Mouse (Mus musculus) right cerebral cortex, postnatal 14 days (tissue): ENCODE measurements around the gene Plekhm1.
A peak's percentile ranks its signal among the peaks of the same experiment; 100 is the strongest.
"Not testable (repeated sequence)": the region's sequence is repeated elsewhere in the genome, so short reads cannot be mapped to it uniquely, and the experiment has no call there.

ENCODE experiments used
- DNase-seq: peaks from one replicate; pipeline ENCODE4 v3.0.0; 2022

Gene Plekhm1

DNA sequence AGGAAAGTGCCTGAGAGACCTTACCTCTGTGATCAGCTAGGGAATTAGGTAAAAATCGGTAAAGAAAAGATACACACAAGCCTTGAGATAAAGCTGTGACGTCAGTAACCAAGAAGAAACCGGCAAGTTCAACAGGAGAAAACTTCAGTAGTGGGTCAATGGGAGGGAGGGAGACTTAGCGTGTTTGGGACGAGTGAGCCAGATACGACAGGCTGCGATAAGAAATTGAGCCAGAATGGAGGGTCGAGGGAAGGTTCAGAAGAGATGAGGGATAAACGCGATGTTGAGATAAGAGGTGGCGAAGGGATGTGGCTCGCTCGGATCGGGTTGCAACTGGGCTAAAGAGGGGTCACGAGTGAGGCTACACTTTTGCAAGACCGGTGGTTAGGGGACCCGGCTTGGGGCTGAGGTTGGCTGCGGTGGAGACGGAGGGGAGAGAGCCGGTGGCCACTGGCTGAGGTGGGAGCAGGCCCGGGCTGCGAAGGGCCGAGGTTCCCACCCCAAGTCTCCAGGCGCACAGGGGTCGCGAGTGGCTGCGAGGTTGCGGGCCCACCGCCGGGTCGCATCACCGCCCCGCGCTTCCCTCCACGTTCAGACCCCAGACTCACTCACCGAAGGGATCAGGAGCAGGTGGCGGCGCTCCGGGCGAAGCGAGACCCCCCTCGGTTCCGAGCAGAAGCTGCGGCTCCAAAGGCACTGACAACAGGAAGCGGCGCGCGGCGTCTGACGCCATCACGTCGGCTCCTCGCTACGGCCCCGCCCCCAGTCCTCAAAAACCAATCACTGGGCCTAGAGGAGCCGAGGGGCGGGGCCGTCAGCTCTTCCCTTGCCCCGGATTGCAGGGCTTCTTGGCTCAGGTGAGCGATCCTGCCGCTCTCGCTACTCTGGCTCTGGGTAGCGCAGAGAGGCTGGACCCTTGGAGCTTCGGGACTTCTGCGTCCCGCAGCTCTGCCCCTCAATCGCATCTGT, at the start of gene Plekhm1:
Gene Plekhm1 (minus strand): TSS at position 707 of the 969 bp plus-strand sequence.
- peak; percentile 96 for DNase-seq

DNA sequence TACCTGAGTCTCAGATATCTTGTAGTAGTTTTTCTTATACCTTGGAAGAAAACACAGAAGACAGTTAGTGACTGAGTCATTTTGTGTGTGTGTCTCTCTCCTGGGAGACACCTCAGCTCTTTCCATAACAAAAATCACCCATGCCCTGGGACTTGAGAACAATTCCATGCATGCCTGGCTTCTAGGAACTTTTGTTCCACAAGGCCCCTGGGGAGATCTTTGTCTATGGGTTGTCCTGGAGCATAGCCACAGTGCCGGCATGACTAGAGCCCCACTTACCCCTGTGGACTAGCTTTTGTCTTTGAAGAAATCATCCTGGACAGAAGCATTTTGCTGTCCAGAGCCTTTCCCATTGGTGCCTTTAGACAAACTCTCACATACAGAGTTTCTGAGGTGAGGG, 38.6 kb upstream of the Plekhm1 start:
- not testable (repeated sequence) for DNase-seq

DNA sequence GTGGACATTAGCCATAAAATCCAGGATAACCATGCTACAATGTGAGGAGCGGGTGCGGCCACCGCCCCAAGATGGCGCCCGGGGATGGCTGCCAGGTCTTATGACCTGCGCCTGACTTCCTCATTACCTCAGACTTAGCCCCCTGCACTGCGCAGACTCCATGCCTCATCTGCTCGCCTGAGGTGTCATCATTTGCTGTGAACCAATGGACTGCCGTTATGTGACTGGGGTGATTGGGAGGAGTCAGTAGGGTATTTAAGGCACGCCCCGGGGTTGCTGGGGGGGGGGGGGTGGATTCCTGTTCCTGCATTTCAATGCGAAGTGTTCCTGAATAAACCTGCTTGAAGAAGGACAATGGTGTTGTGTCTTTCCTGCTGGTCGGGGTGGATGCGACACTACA, 37.2 kb upstream of the Plekhm1 start:
- not testable (repeated sequence) for DNase-seq

DNA sequence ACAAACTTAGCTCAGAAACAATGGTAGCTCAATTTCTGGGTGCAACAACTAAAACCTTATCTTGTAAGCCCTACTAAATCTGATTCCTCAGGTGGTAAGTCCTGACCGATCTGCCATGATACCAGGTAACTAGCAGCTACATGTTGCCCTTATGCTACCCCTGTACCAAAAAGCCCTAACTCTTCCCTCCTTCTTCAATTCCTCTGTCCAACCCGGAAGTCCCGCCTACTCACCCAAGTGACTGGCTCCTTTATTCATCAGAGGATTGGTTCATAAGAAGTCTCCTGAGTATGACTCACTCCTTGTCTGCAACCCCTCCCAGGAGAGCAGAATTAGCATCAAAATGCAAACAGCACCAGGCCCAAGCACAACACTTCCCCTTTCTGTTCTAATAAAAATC, 31.2 kb upstream of the Plekhm1 start:
- no peak for DNase-seq

DNA sequence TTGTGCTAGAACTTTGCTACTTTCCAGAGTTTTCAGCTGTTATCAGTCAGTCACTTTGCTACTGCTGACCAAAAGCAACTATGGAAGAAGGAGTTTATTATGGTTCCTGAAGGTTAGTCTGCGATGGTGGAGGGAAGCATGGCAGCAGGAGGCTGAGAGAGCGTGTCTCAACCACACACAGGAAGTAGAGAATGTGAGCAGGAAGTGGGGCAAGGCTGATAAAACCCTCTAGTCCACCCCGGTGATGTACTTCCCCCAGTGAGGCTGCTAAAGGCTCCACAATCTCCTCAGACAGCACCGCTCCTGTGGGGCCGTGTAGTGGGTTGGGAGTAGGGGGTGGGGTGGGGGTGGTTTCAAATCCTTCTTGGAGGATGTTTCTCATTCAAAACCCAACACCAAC, 23.8 kb upstream of the Plekhm1 start:
- no peak for DNase-seq

DNA sequence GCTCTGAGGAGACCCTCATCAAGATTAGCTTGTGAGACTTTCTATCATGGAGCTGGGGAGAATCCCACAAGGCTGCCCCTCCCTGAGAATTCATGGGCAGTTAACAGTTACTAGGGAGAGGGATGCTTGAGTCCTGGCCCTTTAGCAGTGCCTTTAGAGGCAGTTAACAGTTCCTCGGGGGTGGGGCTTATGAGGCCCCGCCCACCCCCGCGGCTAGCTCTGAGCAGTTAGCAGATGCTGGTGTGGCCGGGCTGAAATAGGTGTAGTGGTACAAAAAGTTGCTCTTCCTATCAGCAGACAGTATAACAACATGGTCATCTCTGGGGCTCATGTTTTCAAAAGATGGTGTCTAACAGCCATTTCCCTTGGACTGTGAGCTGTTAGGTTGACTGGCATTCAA, 12.5 kb upstream of the Plekhm1 start:
- no peak for DNase-seq

DNA sequence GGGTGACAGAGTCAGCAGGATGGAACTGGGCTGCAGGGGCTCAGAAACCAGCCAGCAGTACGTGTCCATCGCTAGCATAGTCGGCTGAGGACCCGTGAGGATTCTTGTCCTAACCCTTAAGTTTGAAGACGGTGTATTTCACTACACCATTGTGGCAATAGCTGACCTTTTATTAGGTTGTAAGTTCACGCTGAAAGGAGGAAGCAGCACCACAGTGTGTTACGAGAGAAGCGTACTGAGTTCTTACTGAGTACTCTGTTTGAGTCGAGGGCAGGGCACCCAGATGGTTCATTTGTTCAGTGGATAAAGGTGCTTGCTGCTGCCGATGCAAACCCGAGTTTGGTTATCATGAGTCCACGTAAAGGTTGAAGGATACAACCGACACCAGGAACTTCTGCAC, 7.2 kb upstream of the Plekhm1 start:
- no peak for DNase-seq

DNA sequence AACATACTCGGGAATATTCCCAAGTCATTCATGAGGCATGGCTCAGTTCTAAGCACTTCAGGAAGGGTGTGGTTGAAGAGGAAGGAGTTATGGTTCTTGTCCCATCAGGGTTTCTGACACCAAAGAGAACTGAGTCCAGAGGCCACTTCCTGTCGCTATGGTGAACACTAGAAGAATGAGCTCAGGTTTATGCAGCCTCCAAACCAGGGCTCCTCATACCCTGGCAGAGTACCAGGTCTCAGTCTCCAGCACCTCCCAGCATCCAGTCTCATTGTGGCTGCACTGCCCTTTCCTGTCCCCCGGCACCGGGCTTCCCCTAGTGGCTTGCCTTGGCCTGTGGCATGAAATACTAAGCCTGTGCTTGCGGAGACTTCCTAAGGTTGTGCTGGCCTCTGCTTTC, 6.7 kb upstream of the Plekhm1 start:
- DNase-seq: no peak

DNA sequence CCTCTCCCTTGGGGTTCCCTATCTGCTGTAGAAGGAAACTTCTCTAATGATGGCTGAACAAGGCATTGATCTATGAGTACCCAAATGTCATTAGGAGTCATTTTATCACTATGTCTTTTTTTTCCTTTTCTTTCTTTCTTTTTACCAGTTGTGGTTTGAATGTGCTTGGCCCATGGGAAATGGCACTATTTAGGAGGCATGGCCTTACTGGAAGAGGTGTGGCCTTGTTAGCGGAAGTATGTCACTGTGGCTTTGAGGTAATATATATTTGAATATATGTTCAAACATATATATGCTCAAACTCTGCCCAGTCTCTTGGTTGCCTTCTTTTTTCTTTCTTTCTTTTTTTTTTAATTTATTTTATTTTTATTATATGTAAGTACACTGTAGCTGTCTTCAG, 1.0 kb upstream of the Plekhm1 start:
- no peak for DNase-seq

DNA sequence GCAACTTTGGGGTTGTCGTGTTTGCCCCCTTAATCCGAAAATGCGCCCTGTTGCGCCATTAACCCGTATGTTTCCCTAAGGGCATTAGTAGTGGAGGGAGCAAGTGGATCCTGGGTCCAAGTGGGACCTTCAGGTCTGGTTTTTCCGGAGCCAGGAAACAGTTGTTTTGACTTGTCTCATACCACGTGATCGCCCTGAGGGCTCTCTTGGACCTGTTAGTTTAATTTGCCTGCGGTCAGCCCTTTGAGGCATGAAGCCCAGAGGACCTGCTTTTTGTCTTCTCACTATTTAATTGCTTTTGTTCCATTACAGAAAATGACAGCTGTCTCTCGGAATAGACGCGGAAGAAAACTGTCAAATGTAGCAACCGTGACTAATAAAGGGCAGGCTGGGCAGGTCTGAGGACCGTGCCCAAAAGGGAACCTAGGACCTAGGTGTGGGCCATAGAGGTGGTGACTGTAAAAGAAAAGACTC, 500 bp upstream of the Plekhm1 start:
- no peak for DNase-seq

DNA sequence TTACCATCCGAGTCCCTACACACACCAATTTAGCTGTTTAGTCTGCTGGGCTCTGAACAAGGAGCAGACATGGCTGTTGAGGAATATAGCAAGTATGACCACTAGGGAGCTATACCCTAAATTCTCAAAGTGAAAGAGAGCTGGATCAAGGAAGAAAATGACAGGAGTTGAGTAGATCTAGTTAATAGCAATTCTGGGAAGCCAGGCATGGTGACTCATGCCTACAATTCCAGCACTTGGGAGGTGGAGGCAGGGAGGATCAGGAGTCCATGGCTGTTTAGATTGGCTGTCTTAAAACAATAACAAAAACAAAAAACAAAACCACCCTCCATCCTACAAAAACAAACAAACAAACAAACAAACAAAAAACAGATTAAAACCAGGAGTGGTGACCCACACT, 1.2 kb downstream of the Plekhm1 start:
- no peak for DNase-seq

DNA sequence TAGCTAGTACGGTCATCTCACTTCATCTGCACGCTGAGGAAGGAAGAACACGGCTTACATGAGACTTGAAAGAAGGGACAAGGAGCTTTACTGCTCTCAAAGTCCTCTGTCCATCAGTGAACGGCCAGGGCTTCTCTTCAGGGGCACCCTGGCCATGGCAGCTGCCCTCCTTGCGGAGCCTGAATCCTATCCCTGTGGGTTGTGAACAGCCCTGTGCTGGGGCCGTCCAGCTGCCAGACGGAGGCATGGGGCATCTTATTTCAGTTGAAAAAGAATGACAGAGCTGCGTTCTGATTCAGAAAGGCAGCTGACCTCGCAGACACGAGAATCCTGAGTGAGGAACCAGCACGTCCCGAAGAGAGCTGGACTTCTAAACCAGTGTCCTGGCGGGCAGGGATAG, 3.6 kb downstream of the Plekhm1 start:
- DNase-seq: no peak

DNA sequence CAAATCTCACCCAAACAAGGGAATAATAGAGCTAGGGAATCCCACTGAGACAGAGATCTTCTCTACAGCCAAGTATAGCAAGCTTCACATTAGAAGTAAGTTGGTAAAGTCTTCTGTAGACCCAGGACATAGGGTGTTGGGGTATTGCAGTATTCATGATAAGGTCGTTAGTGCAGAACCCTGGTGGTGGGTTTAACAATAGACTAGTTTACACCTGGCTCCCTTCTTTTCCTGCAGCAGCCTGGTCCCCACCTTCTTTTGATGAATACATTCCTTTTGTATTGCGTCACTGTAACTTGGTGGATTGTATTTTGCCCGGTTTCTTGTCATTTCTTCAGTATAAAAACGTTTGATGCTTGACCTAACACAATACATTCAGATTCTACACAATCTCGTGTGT, 5.4 kb downstream of the Plekhm1 start:
- DNase-seq: not testable (repeated sequence)

DNA sequence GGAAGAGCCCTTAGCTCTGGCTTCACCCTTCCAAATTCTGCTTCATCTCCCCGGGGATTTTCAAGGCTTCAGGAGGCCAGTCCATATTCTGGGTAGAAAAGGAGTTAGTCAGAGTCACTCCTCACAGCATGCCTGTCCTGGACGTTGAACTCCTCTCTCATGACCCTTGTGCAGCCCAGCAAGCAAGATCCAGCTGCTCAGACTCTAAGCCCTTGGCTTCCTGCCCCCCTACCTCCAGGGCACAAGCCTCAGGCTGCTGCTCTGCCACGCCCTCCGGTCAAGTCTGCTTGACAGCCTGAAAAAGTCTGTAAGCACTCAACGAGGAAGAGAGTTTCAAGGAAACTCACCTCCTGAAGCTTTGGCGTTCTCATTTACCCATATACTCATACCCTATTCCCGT, 5.9 kb downstream of the Plekhm1 start:
- no peak for DNase-seq

DNA sequence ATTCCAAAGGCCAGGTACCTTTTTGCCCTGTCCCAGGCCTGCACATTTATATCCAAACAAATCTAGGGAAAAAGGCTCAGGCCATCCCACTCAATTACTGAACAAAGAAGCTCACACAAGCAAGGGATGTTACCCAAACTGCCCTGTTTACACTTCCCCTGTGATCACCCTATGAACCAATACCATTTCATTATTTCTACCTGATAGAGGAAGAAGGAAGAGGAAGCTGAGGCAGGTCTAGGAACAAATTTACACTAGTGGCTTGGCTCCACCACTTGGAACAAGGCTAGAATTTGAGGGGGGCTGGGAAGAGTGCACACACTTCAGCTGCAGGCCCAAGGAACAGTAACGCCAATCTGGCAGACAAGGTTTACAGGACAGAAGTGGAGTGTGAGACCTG, 6.7 kb downstream of the Plekhm1 start:
- DNase-seq: no peak

DNA sequence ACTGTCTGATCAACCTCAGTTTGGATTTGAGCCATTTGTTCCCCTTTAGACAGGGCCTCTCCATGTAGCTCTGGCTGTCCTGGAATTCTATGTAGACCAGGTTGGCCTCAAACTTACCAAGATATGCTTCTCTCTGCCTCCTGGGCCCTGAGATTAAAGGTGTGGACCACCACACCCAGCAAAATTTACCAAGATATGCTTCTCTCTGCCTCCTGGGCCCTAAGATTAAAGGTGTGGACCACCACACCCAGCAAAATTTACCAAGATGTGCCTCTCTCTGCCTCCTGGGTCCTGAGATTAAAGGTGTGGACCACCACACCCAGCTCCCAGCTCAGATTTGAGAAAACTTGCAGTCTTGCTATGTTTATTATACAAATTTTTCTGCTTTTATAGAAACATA, 7.9 kb downstream of the Plekhm1 start:
- no peak for DNase-seq

DNA sequence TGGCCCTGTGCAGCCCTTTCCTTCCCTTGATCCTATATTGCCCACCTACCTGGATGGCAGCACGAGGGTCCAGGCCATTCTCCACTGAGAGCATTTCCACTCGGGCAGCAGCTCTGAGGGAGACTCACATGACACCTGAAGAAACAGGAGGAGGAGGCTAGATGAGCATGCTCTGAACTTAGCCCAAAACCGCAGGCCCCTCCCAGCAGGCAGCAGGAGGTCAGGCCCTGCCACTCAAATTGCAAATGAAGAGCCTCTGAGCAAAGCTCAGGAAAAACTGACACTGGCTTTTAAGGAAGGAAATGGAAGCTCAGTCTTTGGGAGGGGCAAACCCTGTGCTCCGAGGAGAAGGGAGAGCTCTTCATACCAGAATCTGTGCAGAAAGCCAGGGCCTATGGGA, 8.7 kb downstream of the Plekhm1 start:
- DNase-seq: no peak

DNA sequence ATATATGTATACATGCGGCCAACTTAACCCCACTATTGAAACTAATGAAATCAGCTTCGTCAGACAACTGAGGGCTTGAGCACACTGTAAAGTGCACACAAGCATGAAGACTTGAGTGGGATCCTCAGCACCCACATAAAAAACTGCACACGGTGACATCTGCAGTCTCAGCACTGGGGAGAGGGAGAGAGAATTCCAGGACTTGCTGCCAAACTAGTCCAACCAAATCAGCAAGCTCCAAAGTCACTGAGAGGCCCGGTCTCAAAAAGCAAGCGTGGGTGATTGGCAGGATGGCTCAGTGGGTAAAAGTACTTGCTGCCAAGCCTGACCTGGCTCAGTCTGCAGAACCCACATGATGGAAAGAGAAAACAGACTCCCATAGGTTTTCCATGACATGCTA, 9.7 kb downstream of the Plekhm1 start:
- no peak for DNase-seq

DNA sequence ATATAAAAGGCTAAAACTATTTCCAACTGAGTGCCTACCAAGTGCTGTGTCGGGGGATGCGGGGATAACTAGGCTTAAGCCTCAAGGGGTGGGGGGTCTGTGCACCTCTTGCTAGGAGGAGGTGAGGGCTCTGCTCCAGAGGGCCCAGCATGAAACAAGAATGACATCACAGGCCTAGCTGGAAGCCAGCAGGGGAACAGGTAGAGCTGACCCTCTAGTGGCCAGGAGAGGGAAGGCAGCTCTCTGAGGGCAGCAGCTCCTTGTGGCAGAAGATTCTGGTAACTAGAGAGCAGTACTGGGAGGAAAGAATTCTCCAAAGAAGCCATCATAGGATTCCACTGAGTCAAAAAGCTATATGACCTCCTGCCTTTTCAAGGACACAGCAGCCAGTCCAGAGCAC, 10.3 kb downstream of the Plekhm1 start:
- peak; percentile 40 for DNase-seq

DNA sequence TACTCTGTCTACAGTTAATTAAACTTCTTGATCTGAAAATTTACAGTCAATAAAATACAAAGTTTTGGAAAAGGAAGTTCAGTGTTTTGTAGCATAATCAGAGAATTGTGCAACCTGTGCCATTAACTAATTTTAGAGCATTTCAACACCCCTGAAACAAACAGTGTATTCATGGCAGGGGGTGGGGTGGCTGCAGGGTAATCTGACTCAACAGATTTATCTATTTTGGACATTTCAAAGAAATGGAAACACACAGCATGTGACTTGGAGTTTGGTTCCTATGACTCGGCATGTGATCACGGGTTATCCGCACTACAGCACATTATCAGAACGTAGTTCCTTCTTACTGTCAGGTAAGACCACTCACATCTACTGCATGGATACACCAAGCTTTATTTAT, 12.5 kb downstream of the Plekhm1 start:
- DNase-seq: no peak

DNA sequence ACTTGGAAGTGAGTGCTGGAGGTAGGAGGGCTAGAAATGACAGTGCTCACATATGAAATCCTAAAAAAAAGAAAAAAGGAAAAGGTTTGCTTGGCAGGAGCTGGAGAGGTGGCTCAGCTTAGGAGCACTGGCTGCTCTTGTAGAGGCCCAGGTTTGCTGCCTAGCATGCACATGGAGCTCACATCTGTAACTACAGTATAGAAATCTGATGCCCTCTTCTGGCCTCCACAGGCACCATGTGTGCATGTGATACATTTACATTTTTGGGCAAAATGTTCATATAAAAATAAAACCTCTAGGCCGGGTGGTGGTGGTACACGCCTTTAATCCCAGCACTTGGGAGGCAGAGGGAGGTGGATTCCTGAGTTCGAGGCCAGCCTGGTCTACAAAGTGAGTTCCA, 13.4 kb downstream of the Plekhm1 start:
- no peak for DNase-seq

DNA sequence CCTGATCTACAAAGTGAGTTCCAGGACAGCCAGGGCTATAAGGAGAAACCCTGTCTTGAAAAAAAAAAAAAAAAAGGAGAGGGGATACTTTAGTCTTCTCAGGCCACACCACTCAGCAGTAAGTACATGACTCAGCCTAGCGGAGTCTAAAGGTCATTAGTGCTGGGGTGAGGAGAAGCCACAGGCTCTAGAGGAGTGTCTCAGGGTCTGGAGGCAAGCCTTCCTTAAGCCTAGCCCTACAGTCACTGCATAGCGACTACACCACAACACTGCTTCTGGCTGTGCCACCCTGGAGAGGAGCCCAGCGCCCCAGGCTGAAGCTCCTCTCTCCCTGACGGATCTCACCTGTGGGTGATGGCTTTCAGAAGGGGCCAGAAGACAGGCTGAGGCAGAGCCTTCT, 15.8 kb downstream of the Plekhm1 start:
- DNase-seq: no peak

DNA sequence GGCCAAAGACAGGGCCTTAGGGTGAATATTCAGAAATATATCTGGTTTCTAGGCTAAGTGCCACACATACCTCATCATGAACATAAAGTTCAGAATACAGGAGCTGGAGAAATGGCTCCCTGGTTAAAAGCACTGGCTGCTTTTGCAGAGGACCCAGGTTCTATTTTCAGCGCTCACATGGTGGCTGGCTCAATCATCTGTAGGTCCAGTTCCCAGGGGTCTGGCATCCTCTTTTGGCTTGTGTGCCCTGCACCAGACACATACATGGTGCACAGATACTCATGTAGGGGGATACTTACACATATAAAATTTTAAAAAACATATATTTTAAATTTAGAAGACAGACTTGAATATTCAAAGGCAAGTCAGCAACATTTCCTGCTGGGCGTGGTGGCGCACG, 16.3 kb downstream of the Plekhm1 start:
- no peak for DNase-seq

DNA sequence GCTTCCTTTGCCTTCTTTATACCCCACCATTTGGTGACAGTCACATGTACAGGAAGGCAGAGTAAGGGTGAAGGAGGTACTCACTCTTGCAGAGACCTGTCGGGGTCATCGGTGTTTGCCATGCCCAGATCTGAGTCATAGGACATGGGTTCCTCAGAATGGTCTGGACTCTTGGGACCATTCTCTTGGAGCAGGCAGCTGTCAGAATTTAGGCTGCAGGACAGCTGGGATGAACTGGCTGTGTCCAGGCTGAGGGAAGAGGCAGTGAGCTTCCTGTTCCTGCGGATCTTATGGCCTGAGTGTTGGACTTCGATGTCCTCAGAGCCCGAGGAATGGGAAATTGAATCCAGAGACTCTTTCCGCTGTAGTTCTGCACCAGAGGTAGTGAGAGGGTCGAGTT, 17.9 kb downstream of the Plekhm1 start:
- no peak for DNase-seq

DNA sequence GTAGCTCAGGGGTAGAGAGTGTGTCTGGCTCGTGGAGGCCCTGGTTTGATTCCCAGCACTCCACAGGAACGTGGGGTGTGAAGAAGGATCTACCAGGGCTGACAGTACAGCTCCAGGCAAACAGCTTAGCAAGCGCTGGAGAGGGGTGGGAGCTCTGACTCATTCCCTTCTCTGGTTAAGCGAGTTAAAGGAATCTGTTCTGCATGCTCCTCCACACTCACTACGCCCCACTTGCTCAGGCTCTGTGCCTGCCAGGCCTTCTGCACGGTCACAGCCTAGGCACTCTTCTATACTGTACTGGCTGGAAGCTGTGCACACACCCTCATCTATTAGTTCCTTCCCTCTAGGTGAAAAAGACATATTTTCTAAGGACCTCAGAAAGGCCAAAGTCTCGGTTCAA, 18.5 kb downstream of the Plekhm1 start:
- no peak for DNase-seq
